Mouse (Mus musculus) CD4-positive, CD25-positive, alpha-beta regulatory T cell, adult 9 weeks (primary cell): Measurements from ENCODE around the gene Drd4. TPM values are rescaled to one million over a fixed set of nuclear protein-coding genes. Genes with fewer than 3 reads are reported as not detected.

Experiments
- polyA plus RNA-seq: library from polyadenylated mRNA; unstranded; fragments of 100-300 nt; shearing (Covaris generic); gene quantifications from one replicate; pipeline ENCODE4 v1.2.1, GENCODE M21; 2017

Gene Drd4
- not detected for polyA plus RNA-seq

DNA sequence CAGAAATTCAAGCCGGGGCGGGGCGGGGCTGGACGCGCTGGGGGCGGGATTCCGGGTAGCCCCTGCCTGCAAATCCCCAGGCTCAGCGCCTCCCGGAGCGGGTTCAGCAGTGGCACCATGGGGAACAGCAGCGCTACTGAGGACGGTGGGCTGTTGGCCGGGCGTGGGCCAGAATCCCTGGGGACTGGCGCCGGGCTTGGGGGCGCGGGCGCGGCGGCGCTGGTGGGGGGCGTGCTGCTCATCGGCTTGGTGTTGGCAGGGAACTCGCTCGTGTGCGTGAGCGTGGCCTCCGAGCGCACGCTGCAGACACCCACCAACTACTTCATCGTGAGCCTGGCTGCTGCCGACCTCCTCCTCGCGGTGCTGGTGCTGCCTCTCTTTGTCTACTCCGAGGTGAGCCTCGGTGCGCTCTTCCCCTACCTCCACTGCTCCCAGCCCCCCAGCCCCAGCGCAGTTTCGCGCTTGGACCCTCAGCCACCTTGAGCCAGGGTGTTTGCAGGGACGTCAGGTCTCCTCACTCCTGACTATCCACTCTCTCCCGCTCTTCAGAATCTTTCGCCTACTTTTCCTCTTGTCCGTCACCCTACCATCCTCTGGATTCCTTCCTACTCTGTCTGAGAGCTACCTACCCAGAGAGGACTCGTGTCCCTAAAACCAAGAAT is at the start of gene Drd4:
Gene Drd4 (plus strand): TSS at position 86 of the 662 bp plus-strand sequence.

DNA sequence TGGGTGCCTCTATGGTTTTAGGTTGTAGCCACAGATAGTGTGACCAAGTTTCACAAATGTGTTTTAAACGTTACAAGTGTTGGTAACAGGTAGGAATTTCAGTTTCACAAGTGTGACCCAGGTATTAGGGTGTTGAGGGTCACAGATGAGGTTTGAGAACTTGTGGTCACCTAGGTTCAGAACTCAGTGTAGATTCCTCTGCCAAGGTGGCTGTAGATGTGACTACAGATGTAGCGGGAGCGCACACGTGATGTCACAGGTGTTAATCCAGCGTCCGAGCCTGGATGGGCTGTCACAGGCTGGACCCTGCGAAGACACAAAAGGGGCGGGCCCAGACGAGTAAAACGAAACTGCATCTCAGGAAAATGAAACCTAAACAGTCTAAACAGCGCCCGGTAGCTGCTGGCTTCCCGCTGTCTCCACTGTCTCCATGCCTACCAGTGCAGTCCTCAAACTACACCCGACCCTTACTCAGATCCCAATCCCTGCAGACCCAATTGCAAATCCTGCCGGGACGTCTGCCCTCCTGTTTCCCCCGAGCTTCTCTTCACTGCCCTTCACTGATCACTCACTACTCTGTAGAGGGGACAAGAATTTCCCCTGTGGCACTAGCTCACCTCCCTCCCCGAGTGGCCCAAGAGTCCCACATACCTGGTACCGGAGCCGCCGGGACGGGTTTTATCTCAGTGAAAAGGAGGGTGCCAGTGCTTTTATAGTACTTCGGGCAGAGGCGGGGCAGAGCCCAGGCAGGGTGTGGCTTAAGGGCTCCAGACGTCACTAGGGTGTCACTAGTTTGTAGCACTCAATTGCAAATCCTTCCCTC is 25.9 kb upstream of the Drd4 start, which contains the start of gene Irf7:
Gene Irf7 (minus strand): TSS at position 743 of the 823 bp plus-strand sequence.

DNA sequence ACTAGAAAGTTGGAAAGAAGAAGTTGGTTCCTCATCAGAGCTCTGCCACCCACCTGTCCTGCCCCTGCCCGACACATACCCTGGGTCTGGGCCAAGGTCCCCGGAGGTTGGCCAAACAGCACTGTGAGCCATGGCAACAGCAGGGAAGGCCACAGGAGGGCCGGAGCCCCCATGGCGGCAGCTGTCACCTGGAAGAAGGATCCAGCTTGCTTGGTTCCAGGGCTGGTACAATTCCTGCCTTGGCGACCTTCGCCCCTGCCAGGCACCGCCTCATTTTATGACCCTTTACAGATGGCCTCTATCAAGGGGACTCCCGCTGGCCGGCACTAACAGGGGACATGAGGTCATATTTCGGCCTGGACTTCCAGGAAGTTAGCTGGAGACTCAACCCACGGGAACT is 15.3 kb upstream of the Drd4 start, which contains the start of gene Cdhr5:
Gene Cdhr5 (minus strand): TSS at position 241 of the 400 bp plus-strand sequence.

DNA sequence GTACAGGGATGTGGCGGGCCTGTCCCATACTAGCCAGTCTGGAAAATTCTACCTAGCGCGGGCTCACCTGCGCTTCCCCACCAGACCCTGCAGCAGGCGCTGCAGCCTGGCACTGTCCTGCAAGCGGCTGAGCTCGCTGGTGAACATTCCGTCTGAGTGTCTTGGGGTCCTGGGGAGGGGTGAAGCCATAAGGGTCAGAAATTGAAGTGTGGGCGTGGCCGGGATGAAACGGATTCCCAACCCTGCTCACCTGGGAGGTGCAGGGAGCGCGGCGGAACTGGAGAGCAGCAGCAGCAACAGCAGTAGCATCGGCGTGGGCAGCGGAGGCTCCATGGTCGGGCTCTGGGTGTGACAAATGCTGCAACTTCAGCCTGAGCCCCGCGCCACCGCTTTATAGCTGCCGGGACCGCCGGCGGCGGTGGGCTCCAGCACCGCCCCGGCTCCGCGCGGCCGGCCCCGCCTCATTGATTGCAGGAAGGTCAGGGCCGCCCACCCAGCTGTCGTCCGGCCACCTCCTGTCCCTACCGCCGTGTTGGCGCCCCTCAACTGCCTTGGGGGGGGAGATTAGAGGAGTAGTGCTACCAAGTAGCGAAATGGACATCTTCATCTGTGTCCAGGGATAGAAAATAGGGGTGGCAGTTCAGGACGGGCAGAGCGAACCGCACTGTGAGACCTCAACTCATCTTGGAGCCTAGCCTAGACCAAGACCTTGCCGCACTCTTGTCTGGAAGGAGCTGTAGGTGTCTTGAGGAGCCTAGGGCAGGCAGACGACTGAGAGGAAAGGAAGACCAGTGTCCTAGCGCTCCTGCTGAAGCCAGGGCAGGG is 12.8 kb upstream of the Drd4 start, which contains the start of gene Sct:
Gene Sct (minus strand): TSS at position 368 of the 825 bp plus-strand sequence.

DNA sequence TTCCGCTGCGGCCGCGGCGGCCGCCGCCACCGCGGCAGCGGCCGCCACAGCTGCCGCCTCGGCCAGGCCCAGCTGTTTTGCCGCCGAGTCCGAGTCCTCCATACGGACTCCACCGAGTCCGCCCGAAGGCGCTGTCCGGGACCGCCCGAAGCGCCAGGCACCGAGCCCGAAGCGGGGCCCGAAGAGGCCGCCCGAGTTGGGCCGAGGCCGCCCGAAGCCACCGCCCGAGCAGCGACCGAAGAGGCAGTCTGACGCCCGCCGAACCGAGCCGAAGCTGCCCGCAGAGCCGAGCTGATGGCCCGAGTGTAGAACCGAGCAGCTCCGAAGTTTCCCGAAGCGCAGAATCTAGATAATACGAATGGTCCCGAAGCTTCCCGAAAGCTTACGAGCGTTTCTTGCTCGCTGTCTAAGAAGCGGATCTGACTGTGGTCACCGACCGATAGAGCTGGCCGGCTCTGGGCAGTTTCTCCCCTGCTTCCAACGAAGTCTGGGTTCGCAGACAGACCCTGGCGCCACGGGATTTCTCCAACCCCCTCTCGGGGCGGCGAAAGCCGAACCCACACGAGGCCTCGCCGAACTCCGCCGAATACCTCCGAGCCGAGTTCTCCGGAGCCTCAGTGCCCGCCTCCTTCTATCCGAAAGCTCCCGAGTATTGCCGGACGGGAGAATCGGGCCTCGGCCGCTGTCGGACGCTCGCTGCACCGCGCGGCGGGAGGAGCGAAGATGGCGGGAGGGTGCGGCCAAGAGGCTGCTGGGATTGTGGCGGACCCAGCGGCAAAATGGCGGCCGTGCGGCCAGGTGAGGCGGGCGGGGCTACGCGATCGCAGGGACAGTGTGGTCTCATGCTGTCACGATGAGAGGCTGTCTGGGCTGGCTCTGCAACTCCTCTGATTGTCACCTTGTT is 35.9 kb downstream of the Drd4 start, which contains the start of the genes Deaf1 and Tmem80:
Gene Deaf1 (minus strand): TSS at position 222 of the 904 bp plus-strand sequence.
Gene Tmem80 (plus strand): TSS at position 271 of the 904 bp plus-strand sequence.

GRCm38 (mm10) chr7:141338576-141339131 is 46.8 kb downstream of the Drd4 start, which contains the start of gene Eps8l2:
Eps8l2 (plus strand) TSS chr7:141338880.

Other genes with a start within 250 kb of the Drd4 start
- gene B4galnt4, start 230.9 kb upstream of the Drd4 start, polyA plus RNA-seq = 15.5 TPM
- gene Pkp3, start 213.8 kb upstream of the Drd4 start, polyA plus RNA-seq = 411 TPM
- 274 TPM for gene Sigirr, start 191.4 kb upstream of the Drd4 start, polyA plus RNA-seq
- not detected for gene Ano9, start 174.2 kb upstream of the Drd4 start, polyA plus RNA-seq
- 8.9 TPM for gene Ptdss2, start 169.6 kb upstream of the Drd4 start, polyA plus RNA-seq
- 159 TPM for gene Rnh1, start 119.1 kb upstream of the Drd4 start, polyA plus RNA-seq
- 5.2 TPM for gene Hras, start 98.0 kb upstream of the Drd4 start, polyA plus RNA-seq
- 3.4 TPM for gene Lrrc56, start 97.8 kb upstream of the Drd4 start, polyA plus RNA-seq
- gene Lmntd2, start 77.9 kb upstream of the Drd4 start, polyA plus RNA-seq = 14.1 TPM
- 29.4 TPM for gene Rassf7, start 76.1 kb upstream of the Drd4 start, polyA plus RNA-seq
- gene Phrf1, start 63.2 kb upstream of the Drd4 start, polyA plus RNA-seq = 122 TPM
- gene Irf7, start 25.5 kb upstream of the Drd4 start, polyA plus RNA-seq = 160 TPM
- not detected for gene Cdhr5, start 15.2 kb upstream of the Drd4 start, polyA plus RNA-seq
- gene Sct, start 12.9 kb upstream of the Drd4 start, polyA plus RNA-seq = not detected
- 15.6 TPM for gene Deaf1, start 35.7 kb downstream of the Drd4 start, polyA plus RNA-seq
- 48.1 TPM for gene Tmem80, start 35.7 kb downstream of the Drd4 start, polyA plus RNA-seq
- gene Eps8l2, start 46.9 kb downstream of the Drd4 start, polyA plus RNA-seq = not detected
- gene Taldo1, start 100.2 kb downstream of the Drd4 start, polyA plus RNA-seq = 372 TPM
- 91.0 TPM for gene Gatd1, start 122.1 kb downstream of the Drd4 start, polyA plus RNA-seq
- 0.27 TPM for gene Cend1, start 137.5 kb downstream of the Drd4 start, polyA plus RNA-seq
- gene Slc25a22, start 145.9 kb downstream of the Drd4 start, polyA plus RNA-seq = 87.4 TPM
- 16.1 TPM for gene Pidd1, start 152.0 kb downstream of the Drd4 start, polyA plus RNA-seq
- gene Rplp2, start 155.4 kb downstream of the Drd4 start, polyA plus RNA-seq = 2,295 TPM
- gene Pnpla2, start 163.2 kb downstream of the Drd4 start, polyA plus RNA-seq = 109 TPM
- not detected for gene Cracr2b, start 169.1 kb downstream of the Drd4 start, polyA plus RNA-seq
- gene Cd151, start 175.4 kb downstream of the Drd4 start, polyA plus RNA-seq = 8.3 TPM
- gene Polr2l, start 183.1 kb downstream of the Drd4 start, polyA plus RNA-seq = 43.2 TPM
- 1.9 TPM for gene Tspan4, start 183.2 kb downstream of the Drd4 start, polyA plus RNA-seq
- gene Chid1, start 247.9 kb downstream of the Drd4 start, polyA plus RNA-seq = 21.2 TPM